Mouse (Mus musculus) heart, adult 2 months (tissue): ENCODE data around the gene Vps54.

Experiments
- CTCF ChIP-seq: fragments of 200-600 bp; IDR thresholded peaks from 2 replicates; pipeline ENCODE4 v1.8.1; 2022; ENCODE audit warnings: antibody characterized with exemption, mild to moderate bottlenecking, moderate library complexity
- EP300 ChIP-seq: fragments of 200-500 bp; IDR thresholded peaks from 2 replicates; pipeline ENCODE4 v1.6.1; 2011; ENCODE audit warnings: low read depth, low read length, control low read depth; ENCODE audit not compliant: insufficient read depth
- POLR2A ChIP-seq: fragments of 200-500 bp; IDR thresholded peaks from 2 replicates; pipeline ENCODE4 v1.6.1; 2011; ENCODE audit warnings: mild to moderate bottlenecking, low read depth, low read length, control low read depth; ENCODE audit not compliant: insufficient read depth

- TF ChIP-seq CTCF (no peak), EP300 (no peak), POLR2A (no peak)
Measured at GRCm38 (mm10) chr11:21327486-21327885, 88.4 kb downstream of the Vps54 start.
